8 mouse cellular contexts compared by ENCODE assay signal in genomic region chr5:139377468-139378270, GRCm38 (mm10). TPM values are rescaled to one million over a fixed set of nuclear protein-coding genes. Genes with fewer than 3 reads are reported as not detected.
DNase-seq lines count a peak whose midpoint lies in the region; ATAC-seq lines count a peak whose summit lies in the region.

Gpr146 (plus strand) TSS chr5:139377697.

- H3K9me3 ChIP-seq in hindbrain, embryonic 16.5 days (ENCODE audit: control insufficient read depth, low read length): no peaks in the 10 kb centered on the region

- DNase-seq in layer of hippocampus, adult 18-20 months (ENCODE audit: low spot score in 2 of 2): no peak
- DNase-seq in layer of hippocampus, adult 9-10 months (ENCODE audit: low spot score): no peak
- peak; percentile 63 for DNase-seq in Muller cell, postnatal 12 days (ENCODE audit: inconsistent ontology term)
- DNase-seq in gastrocnemius, postnatal 10 days: peak; percentile 77
- peak; percentile 47 for DNase-seq in left cerebral cortex, postnatal 4 days
- DNase-seq in natural killer cell, adult 2 months (ENCODE audit: low spot score in 2 of 2): peak; percentile 58 to 61
- DNase-seq in embryo, embryonic 11 days: no peak

- no peaks in the 10 kb centered on the region for H3K36me3 ChIP-seq in hindbrain, embryonic 16.5 days (ENCODE audit: control insufficient read depth, insufficient read depth, low read length)

- H3K4me3 ChIP-seq in hindbrain, embryonic 16.5 days (ENCODE audit: low read length): no peak within 1 kb of the TSS

- intact Hi-C loops in left cerebral cortex, postnatal 4 days (cut with DNase I): no loop called here

- WGBS in hindbrain, embryonic 16.5 days: 75% methylated on average over 18 of the region's 18 CpGs

- H3K27ac ChIP-seq in hindbrain, embryonic 16.5 days (ENCODE audit: low read depth, low read length): 0 out of 2 replicates have a peak within 1 kb of the TSS, but pooled peaks have one; percentile 1

- no peak for ATAC-seq in hindbrain, embryonic 16.5 days

- no peak within 1 kb of the TSS for H3K4me2 ChIP-seq in hindbrain, embryonic 16.5 days (ENCODE audit: low read length)

- no peaks in the 10 kb centered on the region for H3K27me3 ChIP-seq in hindbrain, embryonic 16.5 days (replicated peaks; ENCODE audit: control insufficient read depth, insufficient read depth, low read length)

- H3K4me1 ChIP-seq in hindbrain, embryonic 16.5 days (ENCODE audit: control insufficient read depth, insufficient read depth, low read depth, low read length): peaks cover 21% of the 10 kb centered on the region

- H3K9ac ChIP-seq in hindbrain, embryonic 16.5 days (ENCODE audit: low read depth, low read length): no peak within 1 kb of the TSS

RNA-seq across cellular contexts. Expression of gene Gpr146, which starts in this region (rescaled TPM):
- total RNA-seq in layer of hippocampus, adult 18-20 months (2021): 10 to 100 TPM; 10.8 to 12.2 TPM
- 10 to 100 TPM; 13.0 to 19.0 TPM for total RNA-seq in gastrocnemius, postnatal 10 days (2021)
- polyA plus RNA-seq in hindbrain, embryonic 16.5 days (2015; fragmentation: Nextera tagmentation; extraction: Ambion mirVana): 3.1 and 4.0 TPM in 2 replicates
- total RNA-seq in left cerebral cortex, postnatal 4 days (2021): 1 to 10 TPM; 2.2 to 2.5 TPM

Comparison
In these comparisons a context has a peak if more than half of its experiments do, and no peak if none do; other contexts are left out.
1. DNase-seq: peak in Muller cell, postnatal 12 days (single experiment), gastrocnemius, postnatal 10 days (single experiment), left cerebral cortex, postnatal 4 days (single experiment) and natural killer cell, adult 2 months (2 of 2); none in layer of hippocampus, adult 18-20 months (0 of 2), layer of hippocampus, adult 9-10 months (single experiment) and embryo, embryonic 11 days (single experiment).